Mouse (Mus musculus) adrenal gland, postnatal 25 days (tissue): ENCODE results near the gene Emp3. TPM values are rescaled to one million over a fixed set of nuclear protein-coding genes. Genes with fewer than 3 reads are reported as not detected.
"Not testable (repeated sequence)": the region's sequence is repeated elsewhere in the genome, so short reads cannot be mapped to it uniquely, and the experiment has no call there.

ENCODE experiments used
- DNase-seq: peaks from one replicate; pipeline ENCODE4 v3.0.0; 2021; ENCODE audit warnings: mixed read lengths
- long read RNA-seq: library from polyadenylated mRNA; stranded (forward); transcript quantifications from one replicate; pipeline ENCODE4 v2.0.0, GENCODE M21; 2021
- total RNA-seq: library from RNA; stranded (reverse); gene quantifications from 2 replicates; pipeline ENCODE4 v1.2.3, GENCODE M21; 2021

Emp3 gene
- total RNA-seq: 231 and 241 TPM in 2 replicates
- long read RNA-seq, transcript Emp3-201 (5 exons, 736 nt): major isoform, 129 of 147 reads
- long read RNA-seq, partial matches to known transcripts: 4 of 147 reads
- long read RNA-seq, other reads (novel, unspliced or antisense): 7 of 147 reads

DNA sequence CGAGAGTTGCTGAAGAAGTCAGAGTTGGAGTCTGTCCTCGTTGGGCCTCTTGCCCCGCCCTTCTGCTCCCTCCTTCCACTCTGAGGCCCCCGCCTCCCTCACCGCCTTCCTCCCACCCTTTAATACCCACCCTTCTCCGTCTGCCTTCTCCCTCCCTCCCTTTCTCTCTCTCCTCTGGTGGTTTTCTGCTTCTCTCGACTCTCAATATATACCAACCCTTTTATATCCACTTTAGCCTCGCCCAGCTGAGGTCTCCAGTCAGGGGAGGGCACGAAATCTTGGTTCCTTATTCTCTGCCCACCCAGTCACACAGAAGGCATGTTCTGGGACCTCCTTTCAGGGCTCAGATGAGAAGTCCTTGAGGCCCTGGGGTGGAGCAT, at the start of gene Emp3:
Gene Emp3, minus strand, starts transcription at position 163 of the 380 bp plus-strand sequence.
- DNase-seq: peak; percentile 67

GRCm38 (mm10) chr7:45956611-45957010, 35.4 kb upstream of the Emp3 start:
- no peak for DNase-seq

DNA sequence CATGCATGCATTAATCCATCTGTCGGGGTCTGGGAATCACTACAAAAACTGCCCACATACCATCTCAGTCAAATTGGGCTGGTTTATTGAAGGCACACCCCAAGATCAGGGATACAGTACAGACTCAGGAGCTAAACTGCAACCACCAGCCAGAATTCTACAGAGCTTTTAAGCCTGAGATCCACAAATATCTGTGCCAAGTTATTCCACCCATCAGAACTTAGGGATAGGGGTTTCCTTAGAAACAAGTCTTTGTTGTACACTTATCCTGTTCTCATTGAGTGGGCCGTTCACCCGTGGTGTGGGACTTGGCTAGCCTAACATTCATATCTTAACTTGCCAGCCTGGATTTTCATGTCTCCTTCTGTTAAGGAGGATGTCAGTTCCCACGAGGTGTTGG, 27.9 kb upstream of the Emp3 start:
- no peak for DNase-seq

GRCm38 (mm10) chr7:45943280-45943679, 22.1 kb upstream of the Emp3 start:
- DNase-seq: not testable (repeated sequence)

GRCm38 (mm10) chr7:45941986-45942385, 20.8 kb upstream of the Emp3 start:
- DNase-seq: peak; percentile 76

DNA sequence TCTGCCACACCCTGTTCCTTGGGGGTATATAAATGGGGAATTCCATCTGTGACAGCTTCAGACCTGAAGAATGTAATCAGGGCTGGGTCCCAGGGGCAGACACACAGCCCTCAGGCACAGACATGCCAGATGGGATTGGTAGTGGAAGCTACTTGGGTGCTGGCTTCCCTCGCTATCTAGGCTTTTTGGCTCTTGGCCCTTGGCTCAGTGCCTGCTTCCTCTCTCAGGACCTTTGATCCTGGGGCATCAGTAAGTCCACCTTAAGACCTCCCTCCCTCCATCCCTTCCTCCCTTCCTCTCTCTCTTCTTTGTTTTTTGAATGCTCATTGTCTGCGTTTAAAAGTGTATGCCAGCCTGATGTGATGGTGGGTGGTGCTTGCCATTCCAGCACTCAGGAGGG, 18.6 kb upstream of the Emp3 start:
- no peak for DNase-seq

GRCm38 (mm10) chr7:45935114-45935513, 13.9 kb upstream of the Emp3 start:
- DNase-seq: peak; percentile 68

DNA sequence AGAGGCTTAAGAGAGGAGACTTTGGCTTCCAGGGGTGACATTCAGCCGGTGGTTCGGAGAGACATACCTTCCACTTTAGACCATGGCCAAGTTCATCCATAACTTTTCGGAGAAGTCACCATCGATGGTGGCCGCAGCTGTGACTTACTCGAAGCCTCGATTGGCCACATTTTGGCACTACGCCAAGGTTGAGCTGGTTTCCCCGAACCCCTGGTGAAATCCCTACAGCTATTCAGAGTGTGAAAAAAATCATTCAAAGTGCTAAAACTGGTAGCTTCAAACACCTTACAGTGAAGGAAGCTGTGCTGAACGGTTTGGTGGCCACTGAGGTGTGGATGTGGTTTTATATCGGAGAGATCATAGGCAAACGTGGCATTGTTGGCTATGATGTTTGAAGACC, 12.6 kb upstream of the Emp3 start:
- not testable (repeated sequence) for DNase-seq

- no peak for DNase-seq
These were observed 8.5 kb upstream of the Emp3 start for GRCm38 (mm10) chr7:45929688-45930087.

GRCm38 (mm10) chr7:45928626-45929295, 7.6 kb upstream of the Emp3 start:
- DNase-seq: no peak

GRCm38 (mm10) chr7:45924429-45924816, 3.2 kb upstream of the Emp3 start:
- DNase-seq: peak; percentile 51

DNA sequence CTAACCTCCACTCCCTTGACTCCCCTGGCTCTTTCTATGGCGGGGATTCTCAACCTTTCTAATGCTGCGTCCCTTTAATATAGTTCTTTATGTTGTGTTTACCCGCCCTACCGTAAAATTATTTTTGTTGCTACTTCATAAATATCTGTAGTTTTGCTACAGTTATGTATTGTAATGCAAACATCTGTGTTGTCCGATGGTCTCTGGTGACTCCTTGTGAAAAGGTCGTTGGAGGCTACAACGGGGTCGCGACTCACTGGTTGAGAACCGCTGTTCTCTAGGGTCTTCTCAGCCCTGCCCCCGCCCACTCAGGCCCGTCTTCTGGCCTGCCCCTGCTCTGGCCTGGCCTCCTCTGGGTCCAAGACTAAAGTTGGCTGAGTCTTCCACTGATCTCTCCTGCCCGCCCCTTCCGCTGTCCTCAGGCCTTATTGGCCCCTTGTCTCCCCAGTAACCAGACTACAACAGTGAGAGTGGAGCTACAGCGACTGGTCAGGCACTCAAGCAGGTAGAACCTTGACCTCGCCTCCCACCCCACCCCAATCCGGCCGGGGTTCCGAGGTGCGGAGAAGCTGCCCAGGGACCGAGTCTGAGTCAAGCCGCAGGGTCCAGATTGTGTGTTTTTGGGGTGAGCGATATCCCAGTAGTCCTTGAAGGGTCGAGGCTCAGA, 2.7 kb upstream of the Emp3 start, which contains the start of gene Ccdc114:
Gene Ccdc114, plus strand, starts transcription at position 311 of the 667 bp plus-strand sequence.
- DNase-seq: peak; percentile 76

- peak; percentile 92 for DNase-seq
These were observed 1.9 kb upstream of the Emp3 start for GRCm38 (mm10) chr7:45922928-45923761.

- DNase-seq: no peak
These were observed 871 bp upstream of the Emp3 start for GRCm38 (mm10) chr7:45921950-45922600.

GRCm38 (mm10) chr7:45920583-45921241, 492 bp downstream of the Emp3 start:
- DNase-seq: peak; percentile 78

DNA sequence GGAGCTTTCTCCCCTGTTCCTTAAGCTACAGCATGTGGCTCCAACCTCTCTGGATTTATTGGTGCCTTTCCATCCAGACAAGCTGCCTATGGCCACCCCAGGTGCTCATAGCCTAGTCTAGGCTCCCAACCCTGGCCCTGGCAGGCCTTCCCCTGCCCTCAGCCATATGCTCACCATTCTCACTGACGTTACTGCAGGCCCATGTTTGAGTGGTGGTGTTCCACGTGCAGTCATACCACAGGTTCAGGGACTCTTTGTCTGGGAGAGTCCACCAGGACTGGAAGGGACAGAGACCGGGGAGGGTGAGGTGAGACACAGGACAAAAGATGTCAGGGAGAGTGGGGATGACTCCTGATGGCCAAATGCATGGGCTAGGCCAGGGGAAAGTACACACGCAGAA, 1.4 kb downstream of the Emp3 start:
- no peak for DNase-seq

- DNase-seq: no peak
These were observed 2.0 kb downstream of the Emp3 start for GRCm38 (mm10) chr7:45919083-45919671.

- DNase-seq: no peak
These were observed 3.3 kb downstream of the Emp3 start for GRCm38 (mm10) chr7:45917926-45918325.

- peak; percentile 55 for DNase-seq
These were observed 4.0 kb downstream of the Emp3 start for GRCm38 (mm10) chr7:45917004-45917704.
